Mouse (Mus musculus): Measurements from ENCODE around the gene Tmem132d.

Tmem132d gene

GRCm38 (mm10) chr5:128432916-128433315 lies at the start of gene Tmem132d:
TSS of gene Tmem132d (minus strand) at chr5:128433077.
- DNase-seq (ENCODE audit: low spot score in 2 of 2): no peak

DNA sequence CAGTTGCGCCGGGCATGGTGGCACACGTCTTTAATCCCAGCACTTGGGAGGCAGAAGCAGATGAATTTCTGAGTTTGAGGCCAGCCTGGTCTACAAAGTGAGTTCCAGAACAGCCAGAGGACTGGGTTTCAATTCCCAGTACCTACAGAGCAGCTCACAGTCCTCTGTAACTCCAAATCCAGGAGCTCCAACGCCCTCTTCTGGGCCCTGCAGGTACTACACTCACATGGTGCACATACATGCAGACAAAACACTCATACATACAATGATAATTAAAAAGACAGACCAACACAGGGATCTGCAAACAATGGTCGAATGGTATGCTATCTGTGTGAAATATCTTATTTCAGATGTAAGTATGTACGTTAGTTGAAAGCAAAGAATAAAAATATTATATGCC lies 47.9 kb upstream of the Tmem132d start:
- no peak for DNase-seq (ENCODE audit: low spot score in 2 of 2)

GRCm38 (mm10) chr5:128475372-128475771 lies 42.5 kb upstream of the Tmem132d start:
- DNase-seq (ENCODE audit: low spot score in 2 of 2): no peak

- no peak for DNase-seq (ENCODE audit: low spot score in 2 of 2)
These were observed 36.9 kb upstream of the Tmem132d start for GRCm38 (mm10) chr5:128469812-128470211.

GRCm38 (mm10) chr5:128464514-128464913 lies 31.6 kb upstream of the Tmem132d start:
- DNase-seq (ENCODE audit: low spot score in 2 of 2): no peak

DNA sequence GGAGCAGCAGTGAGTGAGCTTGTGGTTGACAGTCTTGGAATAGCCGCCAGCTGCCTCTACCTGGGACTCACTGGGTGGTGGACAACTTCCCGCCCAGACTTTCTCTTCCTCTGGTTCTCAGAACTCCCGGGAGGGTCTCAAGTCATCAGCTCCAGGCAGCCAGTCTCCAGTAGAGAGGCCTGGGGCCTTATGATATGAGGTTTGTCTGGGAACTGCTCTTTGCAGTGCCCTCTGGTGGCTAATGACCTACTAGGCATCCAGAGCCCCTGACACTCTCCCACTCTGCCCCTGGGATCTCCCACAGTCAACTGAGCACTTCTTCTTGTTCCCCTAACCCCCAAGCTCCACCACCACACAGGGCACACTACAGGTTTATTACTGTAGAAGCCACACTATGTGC lies 27.7 kb upstream of the Tmem132d start:
- DNase-seq (ENCODE audit: low spot score in 2 of 2): no peak

DNA sequence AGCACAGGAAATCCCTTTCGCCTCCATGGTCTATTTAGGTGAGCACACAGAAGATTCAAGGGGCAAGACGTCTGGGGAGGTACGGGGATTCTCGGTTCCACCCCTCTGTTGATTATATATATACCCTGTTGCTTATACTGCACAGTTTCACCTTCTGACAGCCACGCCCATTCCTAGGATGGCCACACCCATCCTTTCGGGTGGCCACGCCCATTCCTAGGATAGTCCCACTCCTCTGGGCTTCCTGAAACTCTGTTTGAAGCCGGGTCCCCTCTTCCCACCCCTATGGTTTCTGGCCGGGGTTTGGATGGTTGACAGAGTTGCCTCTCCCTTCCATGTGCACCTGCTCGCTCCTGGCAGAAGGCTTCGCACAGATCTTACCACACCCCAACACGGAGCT lies 22.9 kb upstream of the Tmem132d start:
- no peak for DNase-seq (ENCODE audit: low spot score in 2 of 2)

- DNase-seq (ENCODE audit: low spot score in 2 of 2): no peak
These were observed 19.3 kb upstream of the Tmem132d start for GRCm38 (mm10) chr5:128452196-128452595.

- no peak for DNase-seq (ENCODE audit: low spot score in 2 of 2)
These were observed 17.9 kb upstream of the Tmem132d start for GRCm38 (mm10) chr5:128450808-128451207.

- DNase-seq (ENCODE audit: low spot score in 2 of 2): no peak
These were observed 12.0 kb upstream of the Tmem132d start for GRCm38 (mm10) chr5:128444876-128445275.

- no peak for DNase-seq (ENCODE audit: low spot score in 2 of 2)
These were observed 11.0 kb upstream of the Tmem132d start for GRCm38 (mm10) chr5:128443848-128444247.

DNA sequence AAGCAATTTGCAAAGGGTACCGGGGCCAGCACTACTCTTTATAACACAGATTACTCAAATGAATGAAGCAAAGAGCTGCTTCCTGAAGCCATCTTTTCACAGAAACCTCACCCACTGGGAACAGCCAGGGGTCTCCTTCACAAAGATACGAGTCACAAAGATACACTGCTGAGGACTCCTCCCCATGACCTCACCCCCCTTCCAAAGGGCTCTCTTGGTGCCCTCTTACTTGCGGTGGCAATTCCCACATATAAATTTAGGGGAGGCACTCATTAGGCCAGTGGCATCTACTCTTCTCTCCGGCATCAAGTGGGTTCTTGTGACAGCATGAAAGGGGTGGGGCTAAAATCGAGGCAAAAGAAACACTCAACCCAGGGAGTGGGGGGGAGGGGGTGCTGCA lies 8.2 kb upstream of the Tmem132d start:
- DNase-seq (ENCODE audit: low spot score in 2 of 2): no peak

DNA sequence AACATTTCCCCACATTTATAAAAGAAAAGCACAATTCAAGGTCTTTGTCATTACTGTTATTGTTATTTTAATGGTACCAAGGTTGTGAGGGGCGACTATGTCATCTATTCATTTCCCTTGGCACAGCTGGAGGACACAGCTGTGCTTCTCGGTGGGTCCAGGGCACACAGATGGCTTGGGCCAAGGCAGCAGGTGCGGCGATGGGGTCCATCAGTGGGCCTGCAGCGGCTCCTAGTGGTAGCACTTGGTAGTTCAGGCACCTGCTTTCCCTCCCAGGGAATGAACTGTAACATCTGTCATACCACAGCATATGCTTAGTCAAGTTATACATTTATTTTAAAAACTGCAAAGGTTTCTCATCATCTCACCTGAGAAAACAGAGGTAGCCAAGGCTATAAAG lies 7.0 kb upstream of the Tmem132d start:
- DNase-seq (ENCODE audit: low spot score in 2 of 2): no peak

GRCm38 (mm10) chr5:128438078-128438477 lies 5.2 kb upstream of the Tmem132d start:
- DNase-seq (ENCODE audit: low spot score in 2 of 2): no peak

DNA sequence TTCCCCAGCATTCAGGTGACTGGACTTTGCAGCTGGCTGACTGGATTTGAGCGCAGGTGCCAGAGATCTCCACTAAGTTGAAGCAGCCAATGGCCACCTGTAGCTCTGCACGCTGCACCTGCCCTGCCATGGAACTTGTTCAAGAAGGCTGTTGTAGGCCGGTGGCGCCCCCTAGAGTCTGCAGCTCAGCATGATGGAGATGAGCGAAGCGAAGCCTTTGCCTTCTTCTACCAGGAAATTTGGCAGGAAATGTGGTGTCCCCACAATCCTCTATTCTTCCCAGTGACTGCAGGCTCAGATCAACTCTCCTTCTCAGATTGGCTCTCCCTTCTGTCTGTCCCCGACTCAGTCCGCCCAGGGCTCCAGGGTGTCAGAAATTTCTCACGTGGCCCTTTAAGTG lies 4.0 kb upstream of the Tmem132d start:
- DNase-seq (ENCODE audit: low spot score in 2 of 2): no peak

GRCm38 (mm10) chr5:128435683-128436082 lies 2.8 kb upstream of the Tmem132d start:
- DNase-seq (ENCODE audit: low spot score in 2 of 2): no peak

DNA sequence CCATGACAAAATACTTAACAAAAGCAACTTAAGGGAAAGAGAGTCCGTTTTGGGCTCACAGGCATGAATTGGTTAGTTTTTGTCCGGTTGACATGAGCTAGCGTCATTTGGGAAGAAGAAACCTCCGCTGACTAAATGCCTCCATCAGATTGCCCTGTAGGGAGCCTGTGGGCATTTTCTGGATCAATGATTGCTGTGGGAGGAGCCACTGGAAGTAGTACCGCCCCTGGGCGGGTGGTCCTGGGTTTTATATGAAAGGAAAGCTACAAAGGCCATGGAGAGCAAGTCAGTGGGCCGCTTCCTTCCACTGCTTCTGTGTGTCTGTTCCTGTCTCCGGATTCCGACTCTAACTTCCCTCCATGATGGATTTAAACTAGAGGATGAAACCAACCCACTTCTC lies 909 bp upstream of the Tmem132d start:
- no peak for DNase-seq (ENCODE audit: low spot score in 2 of 2)

DNA sequence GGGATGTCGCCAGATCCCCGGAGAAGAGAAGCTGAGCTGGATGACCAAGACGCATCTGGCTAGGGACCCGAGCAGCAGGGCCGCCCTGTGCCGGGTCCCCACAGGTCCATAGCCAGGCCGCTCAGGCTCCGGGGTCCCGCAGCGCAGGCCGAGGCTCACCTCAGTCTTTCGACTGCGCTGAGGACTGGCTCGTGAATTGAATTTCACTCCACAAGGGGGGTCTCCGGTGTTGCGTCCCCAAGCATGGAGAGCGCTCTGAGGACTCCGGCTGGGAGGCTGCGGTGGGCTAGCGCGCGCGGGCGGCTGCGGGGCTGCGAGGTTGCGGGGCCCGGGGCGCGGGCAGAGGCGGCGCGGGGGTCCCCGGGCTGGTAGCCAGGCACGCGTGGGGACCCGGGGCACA lies 455 bp downstream of the Tmem132d start:
- DNase-seq (ENCODE audit: low spot score in 2 of 2): no peak

DNA sequence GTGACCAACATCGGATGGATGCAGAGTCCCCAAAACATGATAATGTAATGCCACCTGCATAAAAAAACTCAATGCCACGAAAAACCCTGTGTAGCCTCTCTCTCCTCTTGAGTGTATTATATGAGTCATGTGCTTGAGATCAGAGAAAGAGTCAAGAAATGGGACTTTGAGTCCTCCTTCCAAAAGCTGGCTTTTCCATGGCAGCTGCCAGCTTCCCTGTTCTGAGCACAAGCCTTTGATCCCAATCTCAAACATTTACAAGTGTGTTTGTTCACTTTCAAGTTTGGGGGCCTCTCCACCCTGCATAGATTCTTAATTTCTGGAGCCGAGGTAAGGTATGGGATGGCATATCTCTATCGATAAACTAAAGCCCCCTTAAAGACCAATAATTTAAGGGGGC lies 8.2 kb downstream of the Tmem132d start:
- no peak for DNase-seq (ENCODE audit: low spot score in 2 of 2)

GRCm38 (mm10) chr5:128424213-128424612 lies 8.7 kb downstream of the Tmem132d start:
- no peak for DNase-seq (ENCODE audit: low spot score in 2 of 2)

DNA sequence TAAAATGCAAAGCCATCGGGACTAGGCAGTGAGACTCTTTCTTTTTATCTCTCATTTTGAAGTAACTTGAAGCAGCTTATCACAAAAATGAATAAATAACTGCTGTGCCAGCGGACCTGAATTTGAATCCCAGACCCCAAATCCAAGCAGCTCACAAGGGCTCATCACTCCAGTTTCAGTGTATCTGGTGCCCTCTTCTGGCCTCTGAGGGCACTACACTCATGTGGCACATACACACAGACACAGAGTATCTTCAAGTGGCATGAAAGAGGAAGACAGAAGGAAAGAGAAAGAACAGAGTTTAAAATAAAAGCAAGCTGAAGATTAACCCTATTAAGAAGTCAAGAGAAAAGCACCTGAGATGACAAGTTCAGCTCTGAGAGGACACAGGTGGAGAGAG lies 10.8 kb downstream of the Tmem132d start:
- no peak for DNase-seq (ENCODE audit: low spot score in 2 of 2)

DNA sequence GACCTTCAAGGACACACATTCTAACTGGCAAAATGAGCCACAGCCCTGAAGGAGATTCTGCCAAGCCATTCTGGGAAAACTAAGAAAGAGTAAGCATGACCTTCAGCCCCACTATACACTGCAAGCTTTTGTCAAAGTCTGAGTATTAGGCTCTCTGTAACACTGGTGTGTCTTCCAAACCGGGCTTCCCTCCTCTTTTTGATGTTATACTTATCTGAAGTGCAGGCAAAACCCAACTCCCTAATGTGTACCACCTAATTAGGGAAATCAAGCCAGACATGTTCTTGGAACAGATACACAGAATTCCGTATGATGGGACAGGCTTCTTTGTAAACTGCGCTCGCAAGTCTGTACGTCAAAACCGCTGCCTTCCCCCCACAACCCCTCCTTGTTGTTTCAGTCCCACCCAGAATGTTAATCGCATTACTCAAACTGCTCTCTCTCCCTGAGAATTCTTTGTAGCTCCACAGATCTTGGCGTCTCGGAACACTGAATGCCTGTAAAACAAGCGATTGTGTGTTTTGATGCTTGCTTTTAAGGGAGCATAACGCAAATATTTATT lies 14.6 kb downstream of the Tmem132d start:
- no peak for DNase-seq (ENCODE audit: low spot score in 2 of 2)

- DNase-seq (ENCODE audit: low spot score in 2 of 2): no peak
These were observed 18.8 kb downstream of the Tmem132d start for GRCm38 (mm10) chr5:128414056-128414455.

GRCm38 (mm10) chr5:128412306-128412705 lies 20.6 kb downstream of the Tmem132d start:
- no peak for DNase-seq (ENCODE audit: low spot score in 2 of 2)

Measured in heart, adult 9 months (tissue).